Mouse (Mus musculus) cortical plate, adult 2 months (tissue): ENCODE measurements around the gene Rbpms2. TPM values are rescaled to one million over a fixed set of nuclear protein-coding genes. Genes with fewer than 3 reads are reported as not detected.

Source experiments
- H3K27ac ChIP-seq: fragments of 200-500 bp; 2 replicates; pipeline ENCODE4 v1.5.1; 2012; ENCODE audit warnings: low read length, control low read depth, inconsistent platforms; ENCODE audit not compliant: insufficient read depth
- H3K4me1 ChIP-seq: fragments of 200-500 bp; 2 replicates; pipeline ENCODE4 v1.6.1; 2011; ENCODE audit warnings: low read length; ENCODE audit not compliant: control insufficient read depth, insufficient read depth
- H3K4me3 ChIP-seq: fragments of 200-500 bp; 2 replicates; pipeline ENCODE4 v1.5.1; 2011; ENCODE audit warnings: mild to moderate bottlenecking, low read length, control low read depth; ENCODE audit not compliant: insufficient read depth
- CTCF ChIP-seq: fragments of 200-500 bp; IDR thresholded peaks from 2 replicates; pipeline ENCODE4 v1.5.1; 2011; ENCODE audit warnings: mild to moderate bottlenecking, control low read depth, low read length; ENCODE audit not compliant: insufficient read depth; ENCODE audit errors: extremely low read depth
- POLR2A ChIP-seq: fragments of 200-500 bp; IDR thresholded peaks from 2 replicates; pipeline ENCODE4 v1.6.1; 2011; ENCODE audit warnings: mild to moderate bottlenecking, low read length, control low read depth; ENCODE audit not compliant: insufficient read depth; ENCODE audit errors: extremely low read depth
- polyA plus RNA-seq: library from polyadenylated mRNA; depleted of rRNA; stranded (reverse); fragments of >200 nt; gene quantifications from 2 replicates; pipeline ENCODE4 v1.2.3, GENCODE M21; 2012

The Rbpms2 gene
- polyA plus RNA-seq, 1 experiment: 4.9 TPM

- H3K27ac ChIP-seq: no peak overlapping the region
- TF ChIP-seq POLR2A (no peak), CTCF (no peak)
- no peak overlapping the region for H3K4me3 ChIP-seq
- H3K4me1 ChIP-seq: no peaks in the 10 kb centered on the region
Observed at GRCm38 (mm10) chr9:65593596-65593995, 35.9 kb upstream of the Rbpms2 start.

GRCm38 (mm10) chr9:65598765-65599249 is 30.6 kb upstream of the Rbpms2 start:
- no peaks in the 10 kb centered on the region for H3K4me1 ChIP-seq
- no peak overlapping the region for H3K4me3 ChIP-seq
- no peak overlapping the region for H3K27ac ChIP-seq
- TF ChIP-seq CTCF (peak; percentile 50), POLR2A (no peak)

DNA sequence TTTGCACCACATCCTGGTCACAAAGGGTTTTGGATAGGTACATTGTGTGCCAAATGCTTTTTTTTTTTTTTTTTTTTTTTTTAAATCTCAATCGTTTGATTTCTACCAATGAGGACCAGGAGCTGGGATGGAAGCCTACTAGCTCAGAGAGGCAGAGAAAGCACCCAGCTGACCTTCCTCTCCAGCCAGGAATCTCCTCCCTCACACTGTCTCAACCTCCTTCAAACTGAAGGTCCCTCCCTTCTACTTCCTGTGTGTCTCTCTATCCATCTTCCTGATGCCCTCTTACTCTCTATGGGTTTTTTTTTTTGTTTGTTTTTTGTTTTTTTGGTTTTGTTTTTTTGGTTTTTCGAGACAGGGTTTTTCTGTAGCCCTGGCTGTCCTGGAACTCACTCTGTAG is 28.5 kb upstream of the Rbpms2 start:
- no peak overlapping the region for H3K27ac ChIP-seq
- TF ChIP-seq CTCF (no peak), POLR2A (no peak)
- no peak overlapping the region for H3K4me3 ChIP-seq
- H3K4me1 ChIP-seq: no peaks in the 10 kb centered on the region

GRCm38 (mm10) chr9:65603401-65604102 is 25.9 kb upstream of the Rbpms2 start:
- no peaks in the 10 kb centered on the region for H3K4me1 ChIP-seq
- TF ChIP-seq CTCF: peak; percentile 21; the same call in 1 of the 2 replicates
- no peak for TF ChIP-seq POLR2A
- no peak overlapping the region for H3K27ac ChIP-seq
- H3K4me3 ChIP-seq: no peak overlapping the region

GRCm38 (mm10) chr9:65605471-65606136 is 23.8 kb upstream of the Rbpms2 start:
- Histone ChIP-seq H3K4me1 (no peaks in the 10 kb centered on the region), H3K27ac (no peak overlapping the region), H3K4me3 (no peak overlapping the region)
- TF ChIP-seq POLR2A: no peak
- TF ChIP-seq CTCF: peak; percentile 77

DNA sequence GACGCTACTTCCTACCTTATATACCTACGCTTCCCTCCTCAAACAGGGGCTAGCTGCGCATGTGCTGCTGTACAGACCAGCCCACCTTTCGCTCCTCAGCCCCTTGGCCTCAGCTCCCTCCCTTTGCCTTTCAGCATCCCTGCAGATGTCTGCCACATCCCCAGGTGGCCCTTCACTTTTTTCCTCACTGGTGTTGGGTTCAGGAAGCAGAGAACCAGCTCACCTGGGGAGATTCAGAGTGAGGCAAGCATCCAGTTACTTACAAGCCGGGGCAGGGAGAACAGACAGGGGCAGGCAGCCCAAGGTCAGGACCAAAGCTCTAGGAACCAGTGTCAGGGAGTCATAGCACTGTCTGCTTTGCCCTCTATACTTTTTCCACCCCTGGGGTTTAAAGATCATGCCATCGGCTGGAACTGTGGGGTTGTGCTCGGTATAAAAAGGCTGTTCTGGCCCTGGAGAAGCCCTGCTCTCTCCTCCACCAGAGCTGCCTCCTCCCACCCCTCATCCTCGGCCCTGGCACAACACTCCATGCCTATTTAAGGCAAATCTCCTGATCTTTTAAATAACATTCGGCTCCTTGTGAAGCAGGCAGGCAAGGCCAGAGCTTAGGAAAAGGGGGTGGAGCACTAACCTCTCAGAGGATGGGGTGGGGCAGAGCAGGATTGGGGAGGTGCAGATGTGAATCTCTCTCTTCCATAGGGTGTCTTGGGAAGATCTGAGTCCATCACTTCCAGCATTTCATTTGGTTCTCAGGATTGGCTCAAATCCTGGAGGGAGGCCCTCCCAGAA is 22.9 kb upstream of the Rbpms2 start:
- H3K27ac ChIP-seq: no peak overlapping the region
- no peak overlapping the region for H3K4me3 ChIP-seq
- no peak for TF ChIP-seq POLR2A
- no peak for TF ChIP-seq CTCF
- H3K4me1 ChIP-seq: no peaks in the 10 kb centered on the region

GRCm38 (mm10) chr9:65607120-65607519 is 22.3 kb upstream of the Rbpms2 start:
- Histone ChIP-seq H3K4me1 (no peaks in the 10 kb centered on the region), H3K4me3 (no peak overlapping the region), H3K27ac (no peak overlapping the region)
- no peak for TF ChIP-seq POLR2A
- no peak for TF ChIP-seq CTCF

GRCm38 (mm10) chr9:65611969-65612486 is 17.4 kb upstream of the Rbpms2 start:
- Histone ChIP-seq H3K27ac (no peak overlapping the region), H3K4me3 (no peak overlapping the region), H3K4me1 (no peaks in the 10 kb centered on the region)
- TF ChIP-seq CTCF (no peak), POLR2A (no peak)

DNA sequence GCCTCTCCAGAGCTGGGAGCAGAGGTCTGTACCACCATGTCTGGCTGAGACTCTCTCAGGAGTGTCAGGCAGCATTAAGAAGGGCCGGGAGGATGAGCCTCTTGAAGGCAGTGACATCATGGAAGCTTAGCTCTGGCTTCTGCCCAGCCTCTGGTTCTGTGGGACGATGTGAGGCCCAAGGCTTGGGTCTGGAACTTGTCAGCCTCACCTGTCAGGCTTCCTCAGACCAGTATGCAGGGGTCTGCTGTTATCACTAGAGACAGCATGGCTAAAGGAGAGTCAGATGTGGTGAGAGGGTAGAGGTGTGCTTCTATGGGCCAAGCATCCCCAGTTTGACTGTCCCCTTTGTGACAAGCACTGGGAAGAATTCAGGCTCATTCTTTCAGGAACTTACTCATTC is 16.4 kb upstream of the Rbpms2 start:
- H3K4me1 ChIP-seq: no peaks in the 10 kb centered on the region
- H3K4me3 ChIP-seq: no peak overlapping the region
- no peak overlapping the region for H3K27ac ChIP-seq
- TF ChIP-seq CTCF: no peak
- TF ChIP-seq POLR2A: no peak
